Mouse (Mus musculus) embryonic facial prominence, embryonic 14.5 days (tissue): ENCODE measurements at regions not wholly inside any gene's neighbourhood (a gene's known extent, or its start where the extent isn't known, plus 50 kb on each side); places are given as distances from the start of the nearest gene placed in this dataset.

Experiments used
- ATAC-seq: fragments of 200-750 bp; cut with Nextera tagmentation; 2 replicates; pipeline ENCODE4 v1.8.0; 2017; ENCODE audit warnings: low read depth, moderate number of reproducible peaks, moderate TSS enrichment
- DNase-seq: peaks from one replicate; pipeline ENCODE4 v3.0.0-alpha.2; 2015; ENCODE audit warnings: low spot score
- H3K27ac ChIP-seq: fragments of 300-500 bp; sonication (generic); replicated peaks from 2 replicates; pipeline ENCODE4 v1.5.1; 2014; ENCODE audit warnings: low read depth, mild to moderate bottlenecking, low read length, moderate library complexity
- H3K27me3 ChIP-seq: fragments of 300-500 bp; sonication (generic); replicated peaks from 2 replicates; pipeline ENCODE4 v1.6.1; 2014; ENCODE audit warnings: low read length; ENCODE audit not compliant: control insufficient read depth, insufficient read depth
- H3K36me3 ChIP-seq: fragments of 300-500 bp; sonication (generic); 2 replicates; pipeline ENCODE4 v1.6.1; 2014; ENCODE audit warnings: low read length, mixed read lengths; ENCODE audit not compliant: control insufficient read depth, insufficient read depth
- H3K4me1 ChIP-seq: fragments of 300-500 bp; sonication (generic); 2 replicates; pipeline ENCODE4 v1.6.1; 2014; ENCODE audit warnings: antibody characterized with exemption, low read length; ENCODE audit not compliant: control insufficient read depth, insufficient read depth
- H3K4me2 ChIP-seq: fragments of 300-500 bp; sonication (generic); 2 replicates; pipeline ENCODE4 v1.6.1; 2014; ENCODE audit warnings: low read depth, mild to moderate bottlenecking, low read length, moderate library complexity, mixed read lengths
- H3K4me3 ChIP-seq: fragments of 300-500 bp; sonication (generic); 2 replicates; pipeline ENCODE4 v1.5.1; 2014; ENCODE audit warnings: low read depth, mild to moderate bottlenecking, low read length
- H3K9ac ChIP-seq: fragments of 300-500 bp; sonication (generic); 2 replicates; pipeline ENCODE4 v1.6.1; 2014; ENCODE audit warnings: low read depth, mild to moderate bottlenecking, low read length, moderate library complexity, mixed read lengths
- H3K9me3 ChIP-seq: fragments of 300-500 bp; sonication (generic); 2 replicates; pipeline ENCODE4 v1.6.1; 2016; ENCODE audit warnings: low read length; ENCODE audit not compliant: control insufficient read depth
- WGBS: fragments of 180-500 bp; shearing (Covaris S2); extraction: QIAGEN DNeasy Blood & Tissue Kit; methylation state at CpG from one replicate; pipeline ENCODE4 v1.1.7; 2014; 5-methylcytosine and 5-hydroxymethylcytosine counted together

GRCm38 (mm10) chr17:49177966-49178731, 246.0 kb downstream of the Lrfn2 start:
- Histone ChIP-seq H3K36me3 (no peaks in the 10 kb centered on the region), H3K9ac (no peak overlapping the region), H3K27me3 (0 out of 2 replicates have a peak, but pooled peaks cover 3% of the 10 kb centered on the region), H3K27ac (no peak overlapping the region), H3K4me3 (no peak overlapping the region), H3K9me3 (no peaks in the 10 kb centered on the region), H3K4me1 (no peaks in the 10 kb centered on the region), H3K4me2 (no peak overlapping the region)
- 70% methylated on average over 6 of the region's 6 CpGs for WGBS
- ATAC-seq = no peak
- no peak for DNase-seq

- DNase-seq (no peak), ATAC-seq (no peak; the same call in 1 of the 2 replicates)
- Histone ChIP-seq H3K4me3 (no peak overlapping the region), H3K4me2 (no peak overlapping the region), H3K9ac (no peak overlapping the region), H3K27me3 (no peaks in the 10 kb centered on the region), H3K36me3 (no peaks in the 10 kb centered on the region), H3K4me1 (no peaks in the 10 kb centered on the region), H3K9me3 (no peaks in the 10 kb centered on the region), H3K27ac (no peak overlapping the region)
- 6% methylated on average over 4 of the region's 4 CpGs for WGBS
These were observed 245.7 kb upstream of the Mocs1 start for GRCm38 (mm10) chr17:49182485-49182884.

- Histone ChIP-seq H3K27ac (no peak overlapping the region), H3K4me2 (no peak overlapping the region), H3K4me3 (no peak overlapping the region), H3K36me3 (no peaks in the 10 kb centered on the region), H3K27me3 (no peaks in the 10 kb centered on the region), H3K4me1 (no peaks in the 10 kb centered on the region), H3K9ac (no peak overlapping the region), H3K9me3 (no peaks in the 10 kb centered on the region)
- ATAC-seq (no peak), DNase-seq (no peak)
- 59% methylated on average over 3 of the region's 3 CpGs for WGBS
These were observed 244.2 kb upstream of the Mocs1 start for GRCm38 (mm10) chr17:49183917-49184316.

- no peaks in the 10 kb centered on the region for H3K9me3 ChIP-seq
- WGBS = 41% methylated on average over 8 of the region's 8 CpGs
- no peak overlapping the region for H3K9ac ChIP-seq
- no peaks in the 10 kb centered on the region for H3K27me3 ChIP-seq
- H3K27ac ChIP-seq = no peak overlapping the region
- ATAC-seq (no peak), DNase-seq (peak; percentile 20)
- no peaks in the 10 kb centered on the region for H3K4me1 ChIP-seq
- H3K4me3 ChIP-seq = no peak overlapping the region
- H3K36me3 ChIP-seq = no peaks in the 10 kb centered on the region
- H3K4me2 ChIP-seq = no peak overlapping the region
These were observed 243.0 kb upstream of the Mocs1 start for GRCm38 (mm10) chr17:49185052-49185612.

- Histone ChIP-seq H3K4me1 (no peaks in the 10 kb centered on the region), H3K27me3 (no peaks in the 10 kb centered on the region)
These were observed 238.4 kb upstream of the Mocs1 start for GRCm38 (mm10) chr17:49189765-49190164.

GRCm38 (mm10) chr17:49190337-49190736, 237.8 kb upstream of the Mocs1 start:
- ATAC-seq = no peak
- Histone ChIP-seq H3K4me2 (no peak overlapping the region), H3K4me3 (no peak overlapping the region), H3K4me1 (no peaks in the 10 kb centered on the region), H3K27ac (no peak overlapping the region), H3K9me3 (no peaks in the 10 kb centered on the region), H3K36me3 (no peaks in the 10 kb centered on the region), H3K27me3 (no peaks in the 10 kb centered on the region), H3K9ac (no peak overlapping the region)
- no peak for DNase-seq
- WGBS = 67% methylated on average over 4 of the region's 4 CpGs

More at GRCm38 (mm10) chr17:49189765-49190164, 238.4 kb upstream of the Mocs1 start:
- no peak overlapping the region for H3K4me3 ChIP-seq
- WGBS = 38% methylated on average over 3 of the region's 3 CpGs
- no peak overlapping the region for H3K4me2 ChIP-seq
- no peak overlapping the region for H3K9ac ChIP-seq
- no peaks in the 10 kb centered on the region for H3K9me3 ChIP-seq
- no peak overlapping the region for H3K27ac ChIP-seq
- peak; percentile 47 for DNase-seq
- no peaks in the 10 kb centered on the region for H3K36me3 ChIP-seq
- no peak for ATAC-seq

DNA sequence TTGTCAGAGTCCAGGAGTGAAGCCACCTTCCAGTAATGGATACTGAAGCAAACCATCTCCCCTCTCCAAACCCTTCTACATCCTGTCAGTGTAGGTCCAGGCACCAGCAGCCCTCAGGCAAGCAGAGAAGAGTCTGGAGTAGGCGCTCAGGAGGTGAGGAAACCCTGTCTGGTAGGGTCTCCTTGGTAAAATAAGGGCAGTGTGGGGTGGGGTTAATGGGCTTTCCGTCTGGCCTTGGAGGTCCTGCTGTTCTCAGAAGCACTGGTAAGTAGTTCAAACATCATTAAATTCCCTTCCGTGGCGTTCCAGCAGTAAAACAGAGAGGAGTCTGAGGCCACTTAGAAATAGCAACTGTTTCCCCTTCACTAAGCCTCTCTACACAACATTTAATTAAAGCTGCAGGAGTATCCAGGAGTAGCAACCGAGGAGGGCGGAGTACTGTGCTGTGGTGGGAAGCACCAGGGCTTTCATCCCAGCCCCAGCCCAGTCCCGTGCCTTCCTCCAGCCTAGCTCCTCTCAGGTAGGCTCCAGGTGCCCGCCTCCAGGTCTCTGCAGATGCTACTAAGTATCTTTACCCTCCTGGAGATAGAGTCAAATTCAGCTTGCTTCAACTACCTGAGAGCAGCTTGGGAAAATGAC, 232.0 kb upstream of the Mocs1 start:
- no peak for ATAC-seq
- DNase-seq = no peak
- no peak overlapping the region for H3K4me3 ChIP-seq
- 50% methylated on average over 8 of the region's 8 CpGs for WGBS
- no peaks in the 10 kb centered on the region for H3K4me1 ChIP-seq
- no peaks in the 10 kb centered on the region for H3K36me3 ChIP-seq
- H3K9ac ChIP-seq = no peak overlapping the region
- H3K9me3 ChIP-seq = peaks cover 13% of the 10 kb centered on the region
- H3K27me3 ChIP-seq = no peaks in the 10 kb centered on the region
- no peak overlapping the region for H3K4me2 ChIP-seq
- H3K27ac ChIP-seq = no peak overlapping the region

DNA sequence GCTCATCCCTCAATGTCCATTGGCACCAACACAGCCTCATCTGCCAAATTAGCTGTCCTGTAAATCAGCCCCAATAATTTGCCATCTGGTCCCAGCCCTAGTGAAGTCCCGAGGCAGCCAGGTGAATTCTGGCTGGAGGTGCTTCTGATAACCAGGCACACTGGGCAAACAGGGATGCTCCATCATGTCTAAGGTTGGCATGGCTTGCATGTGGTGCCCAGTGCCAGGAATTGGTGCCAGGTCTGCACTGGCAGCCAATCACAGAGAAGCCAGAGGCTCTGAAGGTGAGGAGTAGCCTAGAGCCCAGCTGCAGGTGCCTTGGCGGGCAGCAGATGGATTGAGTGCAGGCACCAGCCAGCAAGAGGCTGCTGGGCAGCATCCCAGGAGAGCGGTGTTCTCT, 226.7 kb upstream of the Mocs1 start:
- 94% methylated on average over 3 of the region's 3 CpGs for WGBS
- DNase-seq (no peak), ATAC-seq (no peak)
- Histone ChIP-seq H3K9me3 (peaks cover 13% of the 10 kb centered on the region), H3K4me3 (no peak overlapping the region), H3K4me1 (0 out of 2 replicates have a peak, but pooled peaks cover 6% of the 10 kb centered on the region), H3K36me3 (no peaks in the 10 kb centered on the region), H3K27me3 (no peaks in the 10 kb centered on the region), H3K27ac (no peak overlapping the region), H3K4me2 (no peak overlapping the region), H3K9ac (no peak overlapping the region)
